Mouse (Mus musculus) intestine, embryonic 16.5 days (tissue): Measurements from ENCODE around the gene Ap3d1. TPM values are rescaled to one million over a fixed set of nuclear protein-coding genes. Genes with fewer than 3 reads are reported as not detected.

ENCODE experiments used
- ATAC-seq: fragments of 200-750 bp; cut with Nextera tagmentation; 2 replicates; pipeline ENCODE4 v1.8.0; 2017; ENCODE audit warnings: moderate TSS enrichment, moderate library complexity
- H3K27ac ChIP-seq: fragments of 300-500 bp; sonication (generic); 2 replicates; pipeline ENCODE4 v1.5.1; 2014; ENCODE audit warnings: mild to moderate bottlenecking, low read length
- H3K27me3 ChIP-seq: fragments of 300-500 bp; sonication (generic); replicated peaks from 2 replicates; pipeline ENCODE4 v1.6.1; 2014; ENCODE audit warnings: low read length, control low read depth, mixed read lengths; ENCODE audit not compliant: control insufficient read depth, insufficient read depth
- H3K36me3 ChIP-seq: fragments of 300-500 bp; sonication (generic); 2 replicates; pipeline ENCODE4 v1.6.1; 2014; ENCODE audit warnings: low read length, control low read depth; ENCODE audit not compliant: control insufficient read depth, insufficient read depth
- H3K4me1 ChIP-seq: fragments of 300-500 bp; sonication (generic); 2 replicates; pipeline ENCODE4 v1.6.1; 2014; ENCODE audit warnings: low read length, control low read depth, mixed read lengths; ENCODE audit not compliant: control insufficient read depth, insufficient read depth
- H3K4me2 ChIP-seq: fragments of 300-500 bp; sonication (generic); 2 replicates; pipeline ENCODE4 v1.6.1; 2014; ENCODE audit warnings: low read depth, low read length, control low read depth
- H3K4me3 ChIP-seq: fragments of 300-500 bp; sonication (generic); 2 replicates; pipeline ENCODE4 v1.5.1; 2014; ENCODE audit warnings: mild to moderate bottlenecking, low read length
- H3K9ac ChIP-seq: fragments of 300-500 bp; sonication (generic); 2 replicates; pipeline ENCODE4 v1.6.1; 2014; ENCODE audit warnings: low read depth, low read length
- H3K9me3 ChIP-seq: fragments of 300-500 bp; sonication (generic); 2 replicates; pipeline ENCODE4 v1.6.1; 2016; ENCODE audit warnings: low read length, control low read depth; ENCODE audit not compliant: control insufficient read depth
- WGBS: fragments of 180-500 bp; shearing (Covaris S2); extraction: QIAGEN DNeasy Blood & Tissue Kit; methylation state at CpG from one replicate; pipeline ENCODE4 v1.1.7; 2014; 5-methylcytosine and 5-hydroxymethylcytosine counted together
- polyA plus RNA-seq: library from polyadenylated mRNA; unstranded; fragments of >200 nt; fragmentation: Nextera tagmentation; extraction: Ambion mirVana; gene quantifications from 2 replicates; pipeline ENCODE4 v1.2.1, GENCODE M21; 2015

The Ap3d1 gene
- polyA plus RNA-seq, 1 experiment from 2014 or later, result 57.9 TPM

DNA sequence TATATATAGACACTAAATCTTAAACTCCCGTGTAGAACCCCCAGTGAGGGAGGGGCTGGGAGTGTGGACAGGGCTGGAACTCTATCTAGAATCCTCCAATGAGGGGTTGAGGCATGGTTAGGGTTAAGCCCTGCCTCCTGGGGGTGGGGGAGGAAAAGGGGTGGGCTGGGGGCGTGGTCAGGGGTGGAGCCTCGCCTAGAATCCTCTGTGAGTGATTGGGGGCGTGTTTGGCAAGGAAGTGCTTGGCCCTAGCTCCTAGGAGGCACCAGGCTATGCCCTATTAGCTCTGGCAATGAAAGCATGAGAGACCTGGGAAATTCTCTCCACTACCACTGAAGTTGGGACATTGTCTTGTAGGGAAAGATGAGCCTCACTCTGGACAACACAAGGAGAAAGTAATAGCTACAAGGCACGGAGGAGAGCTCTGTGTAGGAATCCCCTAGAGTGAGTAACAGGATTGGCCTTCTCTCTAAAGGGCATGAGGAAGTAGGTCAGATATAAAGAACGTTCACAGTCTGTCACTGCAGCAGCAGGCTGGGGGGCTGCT, 10.1 kb upstream of the Ap3d1 start:
- H3K9ac ChIP-seq, result peak overlapping the region; percentile 20
- peaks cover 27% of the 10 kb centered on the region for H3K4me1 ChIP-seq
- peak overlapping the region; percentile 41 for H3K4me3 ChIP-seq
- peak overlapping the region; percentile 57 for H3K4me2 ChIP-seq
- no peaks in the 10 kb centered on the region for H3K27me3 ChIP-seq
- 3% methylated on average over 6 of the region's 6 CpGs for WGBS
- H3K27ac ChIP-seq, result peak overlapping the region; percentile 87
- no peaks in the 10 kb centered on the region for H3K36me3 ChIP-seq
- no peaks in the 10 kb centered on the region for H3K9me3 ChIP-seq
- peak; percentile 72 for ATAC-seq

DNA sequence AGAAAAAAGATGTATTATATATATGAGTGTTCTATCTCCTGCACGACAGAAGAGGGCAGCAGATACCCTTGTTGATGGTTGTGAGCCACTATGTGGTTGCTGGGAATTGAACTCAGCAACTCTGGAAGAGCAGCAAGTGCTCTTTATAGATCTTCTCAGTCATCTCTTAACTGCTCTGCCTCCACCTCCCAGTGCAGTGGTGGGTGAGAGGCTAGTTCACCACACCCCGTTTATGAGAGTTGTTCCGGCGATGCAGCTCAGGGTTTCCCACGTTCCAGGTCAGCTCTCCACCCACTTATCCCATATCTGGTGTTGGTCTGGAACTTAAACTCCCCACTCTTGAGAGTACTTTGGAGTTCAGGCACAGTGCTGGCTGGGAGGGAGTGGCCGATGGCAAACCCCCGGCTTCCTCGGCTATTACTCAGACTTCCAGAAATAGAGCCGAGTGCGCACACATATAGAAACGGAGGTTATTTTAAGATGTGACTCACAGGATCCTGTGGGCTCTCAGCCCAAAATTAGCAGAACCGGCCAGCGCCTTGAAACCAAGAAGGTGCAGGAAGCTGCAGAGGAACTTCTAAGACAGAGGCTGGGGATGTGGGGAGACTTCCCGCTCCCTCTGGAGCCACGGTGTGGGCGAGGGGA, 9.2 kb upstream of the Ap3d1 start:
- peaks cover 18% of the 10 kb centered on the region for H3K4me1 ChIP-seq
- no peaks in the 10 kb centered on the region for H3K27me3 ChIP-seq
- H3K27ac ChIP-seq, result peak overlapping the region; percentile 86
- H3K4me3 ChIP-seq, result peak overlapping the region; percentile 41
- peak overlapping the region; percentile 57 for H3K4me2 ChIP-seq
- no peaks in the 10 kb centered on the region for H3K9me3 ChIP-seq
- peak; percentile 19; the same call in 1 of the 2 replicates for ATAC-seq
- peak overlapping the region; percentile 20 for H3K9ac ChIP-seq
- H3K36me3 ChIP-seq, result no peaks in the 10 kb centered on the region
- 5% methylated on average over 16 of the region's 16 CpGs for WGBS

DNA sequence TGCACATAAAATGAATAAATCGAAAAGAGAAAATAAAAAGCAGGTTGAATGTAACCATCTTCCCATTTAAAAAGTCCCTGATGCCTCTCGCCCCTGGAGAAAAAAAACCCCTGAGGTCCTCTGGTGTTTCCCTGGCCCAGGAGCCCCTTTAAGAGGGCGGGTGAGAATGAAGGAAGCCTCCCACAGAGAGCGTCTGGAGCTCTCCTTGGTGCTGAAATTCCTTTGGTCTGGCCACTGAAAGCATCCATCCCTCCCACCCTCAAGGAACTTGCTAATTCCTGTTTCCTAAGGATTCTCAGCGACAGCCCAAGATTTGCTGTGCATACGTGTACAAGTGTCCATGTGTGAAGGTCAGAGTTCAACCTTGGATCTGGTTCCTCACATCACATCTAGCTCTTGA, 6.5 kb upstream of the Ap3d1 start:
- no peak overlapping the region for H3K4me3 ChIP-seq
- no peaks in the 10 kb centered on the region for H3K9me3 ChIP-seq
- H3K9ac ChIP-seq, result no peak overlapping the region
- no peak overlapping the region for H3K4me2 ChIP-seq
- no peak overlapping the region for H3K27ac ChIP-seq
- no peaks in the 10 kb centered on the region for H3K27me3 ChIP-seq
- H3K36me3 ChIP-seq, result no peaks in the 10 kb centered on the region
- ATAC-seq, result no peak
- WGBS, result 10% methylated on average over 6 of the region's 6 CpGs
- peaks cover 17% of the 10 kb centered on the region for H3K4me1 ChIP-seq

DNA sequence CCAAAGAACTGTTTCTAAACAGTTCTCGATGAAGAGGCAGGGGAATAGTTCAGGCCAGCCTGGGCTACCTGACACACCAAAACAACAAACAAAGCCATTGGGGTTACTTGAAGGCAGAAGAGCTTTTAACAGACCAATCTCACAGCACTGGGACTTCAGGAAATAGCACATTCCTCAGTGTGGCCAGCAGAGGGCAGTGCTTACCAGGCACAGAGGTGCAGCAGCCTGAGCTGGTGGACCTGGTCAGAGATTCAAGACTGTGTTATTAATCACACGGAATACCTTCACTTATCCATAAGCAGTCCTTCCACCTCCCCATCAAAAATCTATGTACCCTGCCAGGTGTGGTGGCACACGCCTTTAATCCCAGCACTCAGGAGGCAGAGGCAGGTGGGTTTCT, 5.3 kb upstream of the Ap3d1 start:
- Histone ChIP-seq H3K4me1 (peaks cover 18% of the 10 kb centered on the region), H3K27ac (no peak overlapping the region), H3K36me3 (no peaks in the 10 kb centered on the region), H3K4me2 (no peak overlapping the region), H3K9ac (no peak overlapping the region), H3K4me3 (no peak overlapping the region), H3K27me3 (no peaks in the 10 kb centered on the region), H3K9me3 (no peaks in the 10 kb centered on the region)
- WGBS, result 12% methylated on average over 3 of the region's 3 CpGs
- ATAC-seq, result no peak

DNA sequence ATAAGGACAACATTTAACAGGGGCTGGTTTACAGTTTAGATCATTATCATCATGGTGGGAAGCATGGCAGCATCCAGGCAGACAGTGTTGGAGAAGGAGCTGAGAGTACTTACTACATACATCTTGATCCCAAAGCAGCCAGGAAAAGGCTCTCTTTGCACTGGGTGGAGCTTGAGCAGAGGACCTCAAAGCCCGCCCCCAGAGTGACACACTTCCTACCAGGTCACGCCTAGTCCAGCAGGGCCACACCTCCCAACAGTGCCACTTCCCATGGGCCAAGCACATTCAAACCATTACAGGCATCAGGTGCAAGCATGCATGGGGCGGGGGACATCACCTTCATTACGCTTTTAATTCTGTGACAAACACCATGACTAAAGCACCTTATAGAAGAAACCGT, 2.2 kb upstream of the Ap3d1 start:
- Histone ChIP-seq H3K27ac (no peak overlapping the region), H3K36me3 (no peaks in the 10 kb centered on the region), H3K4me2 (no peak overlapping the region), H3K9me3 (no peaks in the 10 kb centered on the region), H3K27me3 (no peaks in the 10 kb centered on the region), H3K4me3 (no peak overlapping the region), H3K9ac (no peak overlapping the region), H3K4me1 (peaks cover 25% of the 10 kb centered on the region)
- ATAC-seq, result no peak
- 40% methylated on average over 5 of the region's 5 CpGs for WGBS

DNA sequence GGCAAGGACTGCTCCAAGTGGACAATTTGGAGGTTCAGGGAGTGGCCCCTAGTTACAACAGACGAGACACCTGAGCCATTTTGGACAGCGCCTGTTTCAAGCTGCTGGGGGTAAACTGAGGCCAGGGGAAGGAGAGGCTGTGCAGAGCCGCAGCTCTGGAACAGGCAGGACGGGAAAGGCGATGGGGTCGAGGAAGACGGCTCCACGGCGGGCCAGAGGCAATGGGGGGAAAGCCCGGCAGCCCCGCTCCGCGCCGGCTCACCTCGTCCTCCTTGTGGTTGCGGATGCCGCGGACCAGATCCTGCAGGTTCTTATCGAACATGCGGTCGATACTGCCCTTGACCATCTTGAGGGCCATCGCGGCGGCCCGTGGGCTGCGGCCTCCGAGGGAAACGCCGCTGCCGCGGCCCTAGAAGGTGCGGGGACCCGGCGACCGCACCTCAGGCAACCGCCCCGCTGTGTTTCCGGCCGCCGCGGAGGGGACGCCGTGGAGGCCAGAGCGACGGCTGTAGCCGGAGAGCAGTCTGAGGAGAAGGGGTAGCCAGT, 357 bp downstream of the Ap3d1 start:
- Histone ChIP-seq H3K27me3 (no peaks in the 10 kb centered on the region), H3K9ac (peak overlapping the region; percentile 98), H3K4me2 (peak overlapping the region; percentile 93), H3K27ac (peak overlapping the region; percentile 77), H3K36me3 (no peaks in the 10 kb centered on the region), H3K4me3 (peak overlapping the region; percentile 99), H3K9me3 (no peaks in the 10 kb centered on the region), H3K4me1 (peaks cover 37% of the 10 kb centered on the region)
- under 1% methylated on average over 46 of the region's 46 CpGs for WGBS
- ATAC-seq, result peak; percentile 2; the same call in 1 of the 2 replicates

DNA sequence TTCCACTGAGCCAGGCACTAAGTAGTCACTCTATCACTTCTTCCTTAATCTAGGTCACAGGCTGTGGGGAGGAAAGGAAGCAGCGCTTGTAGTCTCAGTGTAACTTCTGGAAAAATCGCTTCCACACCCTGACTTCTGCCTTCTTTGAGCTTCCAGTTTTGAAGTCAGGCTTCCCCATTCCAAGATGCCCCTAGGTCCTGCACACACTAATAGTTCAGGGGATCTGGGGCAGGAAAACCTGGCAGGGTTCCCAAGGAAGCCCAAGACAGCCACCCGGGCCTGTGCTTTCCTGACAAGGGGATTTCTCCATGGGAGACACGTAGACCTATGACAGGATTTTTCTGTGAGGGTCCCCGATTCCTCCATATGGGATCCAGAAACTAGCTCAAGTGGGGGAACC, 918 bp downstream of the Ap3d1 start:
- 17% methylated on average over 5 of the region's 5 CpGs for WGBS
- Histone ChIP-seq H3K9ac (peak overlapping the region; percentile 98), H3K4me1 (peaks cover 40% of the 10 kb centered on the region), H3K4me3 (peak overlapping the region; percentile 99), H3K36me3 (no peaks in the 10 kb centered on the region), H3K4me2 (peak overlapping the region; percentile 93), H3K27me3 (no peaks in the 10 kb centered on the region), H3K9me3 (no peaks in the 10 kb centered on the region), H3K27ac (peak overlapping the region; percentile 77)
- no peak for ATAC-seq

DNA sequence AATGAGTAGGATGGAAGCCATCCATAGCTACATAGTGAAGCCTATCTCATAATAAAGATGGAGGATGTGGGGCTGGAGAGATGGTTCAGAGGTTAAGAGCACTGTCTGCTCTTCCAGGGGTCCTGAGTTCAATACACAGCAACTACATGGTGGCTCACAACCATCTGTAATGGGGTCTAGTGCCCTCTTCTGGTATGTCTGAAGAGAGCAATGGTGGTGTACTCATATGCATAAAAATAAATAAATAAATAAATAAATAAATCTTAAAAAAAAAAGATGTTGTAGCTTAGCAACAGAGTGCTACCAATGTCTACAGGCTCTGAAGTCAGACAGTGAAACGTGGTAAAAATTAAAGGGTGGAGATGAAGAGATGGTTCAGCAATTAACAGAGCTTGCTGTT, 3.4 kb downstream of the Ap3d1 start:
- Histone ChIP-seq H3K36me3 (peaks cover 4% of the 10 kb centered on the region; the same call in 1 of the 2 replicates), H3K9me3 (no peaks in the 10 kb centered on the region), H3K9ac (no peak overlapping the region), H3K27ac (no peak overlapping the region), H3K4me3 (no peak overlapping the region), H3K27me3 (no peaks in the 10 kb centered on the region), H3K4me1 (peaks cover 37% of the 10 kb centered on the region), H3K4me2 (no peak overlapping the region)
- whole genome bisulfite sequencing, result 72% methylated on average over 1 of the region's 1 CpGs
- ATAC-seq, result no peak

DNA sequence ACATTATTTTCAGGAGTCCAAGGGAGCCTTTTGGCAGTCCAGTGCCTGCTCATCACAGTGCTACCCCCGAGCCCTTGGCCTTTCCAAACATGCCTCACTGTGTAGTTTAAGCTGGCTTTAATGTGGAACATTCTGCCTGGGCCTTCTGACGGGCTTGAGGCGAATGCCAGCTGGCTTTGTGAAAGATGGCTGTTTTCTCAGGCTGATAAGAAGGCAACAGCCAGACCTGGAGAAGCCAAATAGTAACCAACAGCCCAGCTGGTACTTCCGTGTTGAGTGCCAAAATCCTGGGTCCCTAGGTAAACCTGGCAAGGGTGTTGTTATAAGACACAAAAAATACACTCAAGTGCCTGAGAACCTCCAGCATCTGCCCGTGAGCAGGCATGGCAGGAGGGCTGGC, 5.3 kb downstream of the Ap3d1 start:
- peak overlapping the region; percentile 24 for H3K27ac ChIP-seq
- no peak for ATAC-seq
- peaks cover 4% of the 10 kb centered on the region; the same call in 1 of the 2 replicates for H3K36me3 ChIP-seq
- H3K9ac ChIP-seq, result no peak overlapping the region
- H3K9me3 ChIP-seq, result no peaks in the 10 kb centered on the region
- H3K4me1 ChIP-seq, result peaks cover 33% of the 10 kb centered on the region
- no peaks in the 10 kb centered on the region for H3K27me3 ChIP-seq
- H3K4me2 ChIP-seq, result no peak overlapping the region
- H3K4me3 ChIP-seq, result no peak overlapping the region
- WGBS, result 63% methylated on average over 5 of the region's 5 CpGs
